Mouse (Mus musculus) yolk sac, embryonic 10.5 days (tissue): ENCODE measurements around the gene Ctbs.
"Not testable (repeated sequence)": the region's sequence is repeated elsewhere in the genome, so short reads cannot be mapped to it uniquely, and the experiment has no call there.

Experiments
- DNase-seq: peaks from one replicate; pipeline ENCODE4 v3.0.0-alpha.2; 2017; ENCODE audit warnings: low spot score

The Ctbs gene

DNA sequence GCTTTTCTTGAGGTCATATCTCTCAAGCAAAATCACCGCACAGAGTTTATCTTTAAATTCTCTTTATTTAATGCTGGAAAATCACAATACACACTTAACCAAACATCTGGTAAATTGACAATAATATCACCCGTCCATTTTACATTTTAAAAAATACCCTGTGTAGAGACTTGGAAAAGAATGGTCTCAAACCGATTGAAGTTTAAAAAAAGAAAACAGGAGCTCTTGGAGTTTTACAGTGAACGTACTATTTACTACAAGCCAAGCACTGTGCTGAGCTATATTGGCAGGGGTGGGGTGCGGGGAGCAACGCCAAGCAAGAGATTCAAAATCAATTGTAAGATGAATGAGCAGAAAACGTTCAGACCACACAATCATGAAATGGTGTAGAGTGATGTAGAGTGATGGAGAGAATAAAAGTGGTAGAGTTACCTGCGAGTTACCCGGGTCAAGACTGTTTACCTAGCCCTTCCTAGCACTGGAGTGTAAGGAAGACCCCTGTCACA is at the start of gene Ctbs:
TSS of gene Ctbs (plus strand) at position 51 of the 506 bp plus-strand sequence.
- no peak for DNase-seq

DNA sequence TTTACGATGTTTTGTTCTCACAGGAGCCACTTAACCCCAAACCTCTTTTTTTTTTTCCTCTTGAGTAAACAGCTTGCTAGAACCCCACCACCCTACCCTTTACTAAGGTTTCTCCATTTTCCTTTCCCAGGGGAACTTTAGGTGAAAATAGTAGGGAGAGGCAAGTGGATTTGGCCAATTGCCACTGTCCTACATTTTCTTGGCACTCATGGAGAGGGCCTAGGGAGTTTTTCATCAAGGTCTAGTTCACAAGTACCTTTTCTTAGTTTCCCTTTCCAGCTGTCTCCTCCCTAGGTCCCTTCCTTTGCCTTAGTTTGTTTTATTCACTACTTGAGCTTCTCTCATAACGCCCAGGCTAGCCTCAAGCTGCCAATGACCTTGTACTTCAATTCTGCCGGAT is 45.8 kb upstream of the Ctbs start:
- no peak for DNase-seq

DNA sequence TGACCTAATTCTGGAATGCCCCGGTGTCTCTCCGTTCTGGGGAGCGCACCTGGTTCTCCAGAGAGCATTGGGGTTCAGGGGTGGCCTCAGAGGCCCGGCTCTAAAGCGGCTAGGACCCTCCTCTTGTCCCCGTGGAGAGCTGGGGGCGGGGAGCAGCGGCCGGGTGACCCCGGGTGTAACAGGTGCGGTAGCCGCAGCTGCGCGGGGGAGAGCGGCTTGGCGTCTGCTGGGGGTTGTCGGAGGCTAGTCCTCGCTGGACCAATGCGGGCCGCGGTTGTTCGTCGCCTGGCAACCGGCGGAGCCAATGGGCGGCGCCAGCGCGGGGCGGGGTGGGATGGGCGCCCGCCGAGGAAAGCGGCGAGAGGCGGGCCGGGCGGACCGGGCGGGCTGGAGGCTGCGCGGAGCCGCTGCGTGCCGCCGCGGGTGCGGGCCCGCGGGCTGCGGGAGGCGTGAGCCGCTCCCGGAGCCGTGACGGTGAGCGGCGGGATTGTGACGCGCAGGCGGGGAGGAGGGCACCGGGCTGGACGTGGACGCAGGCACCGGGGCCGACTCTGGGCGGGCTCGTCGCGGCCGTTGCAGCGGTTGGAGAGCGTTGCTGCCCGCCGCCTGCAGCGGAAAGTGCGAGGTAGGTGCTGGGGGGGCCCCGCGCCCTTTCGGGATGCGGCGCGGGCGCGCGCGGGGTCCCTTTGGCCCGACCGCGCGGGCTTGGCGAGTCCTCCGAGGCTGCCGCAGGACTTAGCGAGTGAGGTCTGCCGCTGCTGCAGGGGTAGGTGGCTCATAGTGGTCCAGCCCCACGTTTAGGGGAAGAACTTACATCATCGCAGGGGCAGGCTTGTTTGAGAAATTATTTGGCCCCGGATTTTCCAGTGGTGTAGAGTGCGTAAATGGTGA is 45.0 kb upstream of the Ctbs start, which contains the start of gene Ssx2ip:
TSS of gene Ssx2ip (plus strand) at position 332 of the 891 bp plus-strand sequence.
- peak; percentile 95 for DNase-seq

DNA sequence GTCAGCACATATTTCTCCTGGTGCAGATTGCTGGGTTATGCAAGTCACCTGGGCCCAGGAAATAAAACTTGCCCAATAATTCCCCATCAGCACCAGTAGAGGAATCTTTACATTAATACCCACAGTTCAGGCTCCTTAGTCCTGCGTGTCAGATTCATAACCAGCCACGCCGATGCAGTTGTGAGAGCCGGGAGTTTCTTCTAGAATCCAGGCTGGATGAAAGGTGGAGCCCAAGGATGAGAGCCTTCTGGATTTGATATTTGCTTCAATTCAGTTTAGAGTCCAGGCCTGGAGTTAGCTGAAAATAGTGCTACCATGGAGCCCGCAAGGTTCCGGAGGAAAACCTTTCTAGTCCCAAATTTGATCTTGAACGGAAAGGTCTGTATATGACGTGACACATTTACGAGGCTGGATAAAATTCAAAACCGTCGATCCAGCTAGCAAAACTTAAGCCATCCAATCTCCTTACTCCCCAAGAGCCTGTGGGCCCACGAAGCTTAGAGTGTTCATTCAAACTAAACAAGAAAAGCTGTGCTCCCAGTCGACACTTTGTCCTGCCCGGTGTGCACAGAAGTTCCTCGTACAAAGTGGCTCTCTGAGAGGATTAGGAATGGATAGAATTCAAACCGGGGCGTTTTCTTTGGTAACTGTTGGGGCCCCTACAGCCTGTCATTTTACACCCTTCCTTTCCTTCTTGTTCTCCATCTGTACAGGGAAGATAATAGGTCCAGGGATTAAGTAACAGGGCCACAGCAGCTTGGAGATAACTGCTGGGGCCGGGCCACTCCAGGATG is 44.2 kb upstream of the Ctbs start:
- no peak for DNase-seq

DNA sequence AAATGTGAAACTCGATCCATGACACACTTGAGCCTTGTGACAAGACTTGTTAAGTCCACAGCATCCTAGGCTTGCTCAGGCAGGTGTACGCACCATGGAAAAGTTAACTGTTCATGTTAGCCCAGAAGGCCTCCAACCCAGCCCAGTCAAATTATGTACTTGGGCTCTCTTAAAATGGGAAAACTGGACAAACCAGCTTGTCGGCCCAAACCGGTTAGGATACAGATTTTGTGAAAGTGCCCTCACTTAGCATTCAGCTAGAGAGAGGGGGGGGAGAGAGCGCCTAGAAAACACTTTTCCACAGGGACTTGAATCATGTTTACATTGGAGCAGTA is 43.6 kb upstream of the Ctbs start:
- DNase-seq: peak; percentile 20

DNA sequence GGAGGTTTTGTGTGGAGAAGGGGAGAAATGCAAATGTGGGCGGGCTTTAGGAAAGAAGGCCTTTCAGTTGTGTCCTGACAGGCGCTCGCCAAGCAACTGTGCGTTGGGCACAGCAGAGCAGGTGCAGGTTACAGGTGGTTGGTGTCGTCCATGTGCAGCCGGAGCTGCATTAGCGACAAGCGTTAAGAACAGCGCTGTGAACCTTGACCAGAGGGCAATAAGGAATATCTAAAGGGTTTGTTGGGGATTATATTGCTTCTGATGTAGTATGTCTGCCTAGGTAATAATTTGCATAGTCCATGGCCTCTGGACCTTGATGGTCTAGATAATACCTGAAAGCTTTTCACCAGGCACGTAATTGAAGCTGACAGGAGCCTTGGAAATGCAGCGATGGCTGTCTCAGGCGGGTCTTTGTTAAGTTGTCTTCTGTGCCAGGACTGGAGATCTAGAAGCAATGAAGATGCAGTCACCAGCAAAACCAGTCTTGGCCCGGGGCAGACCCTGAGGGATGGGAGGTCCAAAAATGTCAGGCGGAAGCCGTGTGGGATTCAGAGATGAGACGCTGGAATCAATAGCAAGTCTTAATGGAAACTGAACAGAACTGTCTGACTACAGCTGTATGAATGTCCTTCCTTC is 42.4 kb upstream of the Ctbs start:
- peak; percentile 55 for DNase-seq

DNA sequence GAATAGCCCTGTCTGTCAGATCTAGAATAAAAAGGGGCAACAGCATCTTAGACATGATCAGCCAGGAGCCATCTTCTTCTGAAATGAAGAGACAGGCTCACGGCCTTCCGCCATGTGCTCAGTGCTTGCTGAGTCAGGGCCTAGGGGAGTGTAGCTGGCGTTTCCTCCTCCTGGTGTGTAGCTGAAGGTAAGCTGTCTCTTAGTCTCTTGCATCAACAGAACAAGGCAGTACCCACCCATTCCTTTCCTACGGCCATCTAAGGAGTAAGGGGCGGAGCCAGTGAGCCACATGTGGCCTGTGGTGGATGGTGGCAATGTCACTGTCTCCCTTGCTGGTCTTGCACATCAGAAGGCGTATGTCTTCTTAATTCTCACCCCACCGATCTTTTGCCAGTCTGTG is 39.5 kb upstream of the Ctbs start:
- DNase-seq: peak; percentile 39

DNA sequence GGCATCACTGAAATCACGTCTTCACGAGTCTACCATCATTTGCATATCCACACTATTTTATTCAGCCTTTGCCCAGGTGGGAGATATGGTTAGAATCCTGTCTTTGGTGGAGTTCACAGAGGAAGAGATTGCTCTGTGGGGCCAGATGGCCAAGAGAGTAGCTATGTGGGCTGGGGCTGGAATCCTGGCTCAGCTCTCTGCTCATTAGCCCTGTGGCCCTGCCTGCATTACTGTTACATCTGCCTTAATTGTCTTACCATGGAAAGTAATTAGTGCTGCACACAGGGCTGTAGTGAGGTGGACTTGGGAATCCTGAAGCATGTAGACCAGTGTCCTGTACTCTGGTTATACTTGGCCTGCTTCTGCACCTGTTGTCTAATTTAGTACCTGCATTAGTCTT is 37.6 kb upstream of the Ctbs start:
- DNase-seq: no peak

DNA sequence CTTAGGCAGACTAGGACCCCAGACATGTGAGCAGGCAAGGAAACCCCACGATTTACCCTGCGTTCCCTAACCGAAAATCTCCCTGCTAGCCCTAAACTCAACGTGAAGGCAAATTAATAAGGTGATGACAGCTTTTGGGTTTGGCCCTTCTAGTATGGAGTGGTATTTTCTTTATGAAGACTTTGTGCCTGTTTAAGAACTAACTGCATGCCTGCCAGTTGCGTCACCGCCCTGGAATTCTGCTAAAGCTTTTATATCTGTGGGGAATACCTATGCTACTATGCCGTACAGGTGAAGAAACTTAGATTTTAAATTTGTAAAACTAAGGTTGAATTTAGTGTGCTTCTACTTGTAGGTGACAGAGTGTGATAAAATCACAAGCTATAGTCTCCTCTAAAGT is 37.1 kb upstream of the Ctbs start:
- no peak for DNase-seq

DNA sequence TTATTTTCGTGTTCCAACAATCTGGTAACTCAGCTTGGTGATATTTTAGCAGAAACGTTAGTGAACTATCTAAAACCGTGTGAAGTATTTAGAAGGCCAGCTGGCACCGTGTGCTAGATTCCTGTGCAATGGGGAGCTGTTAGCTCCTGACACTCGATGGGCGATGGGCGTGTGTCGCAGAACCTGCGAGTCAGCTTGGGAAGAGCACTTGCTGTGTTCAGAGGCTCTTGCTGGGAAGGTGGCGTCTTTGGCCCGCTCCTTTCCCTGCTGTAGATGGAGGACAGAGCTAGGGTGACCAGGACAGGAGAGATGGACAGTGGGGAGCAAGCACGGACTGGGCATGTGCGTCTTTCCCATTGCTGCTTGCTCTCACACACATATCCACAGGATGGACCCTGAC is 36.6 kb upstream of the Ctbs start:
- DNase-seq: no peak

DNA sequence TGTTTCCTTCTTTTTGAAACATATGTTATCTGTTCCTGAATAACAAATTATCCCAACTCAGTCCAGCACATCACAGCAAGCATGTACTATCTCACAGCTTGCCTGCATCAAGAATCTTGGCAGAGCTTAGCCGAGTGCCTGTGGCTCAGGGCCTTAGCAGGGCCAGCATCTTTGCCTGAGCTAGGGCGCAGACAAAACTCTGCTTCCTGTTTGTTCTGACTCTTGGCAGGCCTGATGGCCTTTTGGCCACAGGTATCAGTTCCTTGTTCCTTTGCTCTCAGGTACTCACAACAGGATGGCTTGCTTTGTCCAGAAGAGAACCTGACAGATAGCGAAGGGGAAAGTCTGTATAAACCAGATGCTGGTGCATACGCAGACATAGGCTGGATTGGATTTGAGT is 35.6 kb upstream of the Ctbs start:
- no peak for DNase-seq

DNA sequence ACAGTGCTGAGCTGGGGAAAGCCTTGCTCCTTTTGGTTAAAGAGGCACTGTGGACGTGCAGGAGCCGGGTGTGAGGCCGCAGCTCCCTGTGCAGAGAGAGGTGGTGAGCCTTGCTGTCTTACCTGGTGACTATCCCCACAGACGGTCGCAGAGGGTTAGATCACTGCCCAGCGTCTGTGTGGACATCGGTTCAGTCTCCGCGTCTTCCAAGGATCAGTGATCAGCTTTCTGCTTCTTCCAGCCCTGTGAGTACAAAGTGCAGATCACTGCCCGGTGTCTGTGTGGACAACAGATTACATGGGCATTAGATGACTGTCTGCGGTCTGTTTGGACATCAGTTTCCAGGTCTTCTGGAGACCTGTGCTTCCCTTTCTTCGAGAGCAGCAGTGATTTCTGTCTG is 35.0 kb upstream of the Ctbs start:
- DNase-seq: peak; percentile 51

DNA sequence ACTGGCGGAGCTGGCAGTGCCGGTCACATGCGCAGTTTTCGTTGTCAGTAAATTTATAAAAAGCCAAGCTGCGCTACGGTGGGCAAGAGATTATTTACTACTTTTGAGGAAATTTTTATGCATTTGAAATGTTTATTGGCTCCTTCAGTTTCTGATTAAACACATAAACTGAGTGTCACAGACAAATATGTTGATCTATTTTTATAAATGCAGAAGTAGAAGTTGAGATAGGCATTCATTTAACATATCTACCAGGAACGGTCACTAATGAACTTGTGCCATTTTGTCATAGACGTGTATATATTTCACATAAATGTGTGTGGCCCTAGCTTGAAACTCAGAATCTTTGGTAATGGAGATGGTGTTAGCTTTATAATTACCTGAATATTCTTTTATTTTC is 31.7 kb upstream of the Ctbs start:
- no peak for DNase-seq

DNA sequence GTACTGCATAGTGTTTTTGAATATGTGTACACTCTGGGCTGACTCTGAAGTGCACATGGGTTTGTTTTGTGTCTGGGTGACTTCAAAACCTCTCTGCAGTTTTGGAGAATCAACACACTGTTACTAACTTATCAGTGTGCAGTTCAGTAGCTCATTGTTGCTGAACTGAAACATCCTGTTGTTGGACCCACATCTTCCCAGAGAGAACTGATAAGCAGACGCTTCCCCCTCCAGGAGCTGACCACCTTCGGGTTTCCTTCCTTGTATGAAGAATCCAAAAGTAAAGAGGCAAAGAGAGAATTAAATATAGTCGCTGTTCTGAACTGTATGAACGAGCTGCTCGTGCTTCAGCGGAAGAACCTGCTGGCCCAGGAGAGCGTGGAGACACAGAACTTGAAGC is 30.7 kb upstream of the Ctbs start:
- no peak for DNase-seq

DNA sequence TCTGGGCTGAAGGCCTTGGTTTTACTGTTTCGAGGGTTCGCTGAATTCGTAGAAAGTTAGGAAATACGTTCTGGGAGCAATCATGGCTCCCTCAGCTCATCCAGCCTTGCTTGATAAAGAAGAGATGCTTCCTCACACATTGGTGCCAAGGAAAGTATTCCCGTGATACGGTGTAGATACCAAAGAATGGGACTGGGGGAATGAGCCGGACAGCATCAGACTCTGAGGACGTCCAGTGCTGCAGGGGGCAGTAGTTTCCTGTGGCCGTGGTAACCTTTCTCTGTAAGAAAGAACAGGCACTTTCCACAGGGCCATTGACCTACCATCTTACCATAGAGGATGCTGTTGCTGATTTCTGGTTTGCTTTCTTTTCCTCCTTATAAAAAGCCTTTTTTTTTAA is 30.1 kb upstream of the Ctbs start:
- no peak for DNase-seq

DNA sequence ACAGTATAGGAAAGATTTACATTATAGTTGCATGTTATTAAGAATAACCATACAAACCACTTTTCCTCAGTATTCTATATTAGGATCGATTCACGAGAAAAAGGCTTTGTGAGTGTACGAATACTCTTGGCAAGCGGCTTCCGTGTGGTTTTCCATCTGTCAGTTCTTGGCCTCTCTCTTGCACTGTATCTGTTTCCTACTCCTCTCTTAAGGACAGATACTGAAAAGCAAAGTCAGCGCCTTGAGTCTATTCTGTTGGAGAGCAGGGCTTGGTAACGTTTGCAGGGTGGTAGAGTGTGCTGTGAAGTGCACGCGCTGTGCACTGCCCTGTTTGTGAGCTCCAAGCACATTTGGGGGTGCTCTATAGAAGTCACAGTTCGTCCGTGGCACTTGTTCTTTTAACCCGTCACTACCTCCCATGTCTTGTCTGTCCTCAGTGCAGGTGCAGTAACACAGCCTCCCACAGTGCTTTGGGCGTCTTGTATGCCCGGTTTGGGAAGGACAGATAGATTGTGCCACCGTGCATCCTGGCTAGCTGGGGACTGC is 29.5 kb upstream of the Ctbs start:
- DNase-seq: no peak

DNA sequence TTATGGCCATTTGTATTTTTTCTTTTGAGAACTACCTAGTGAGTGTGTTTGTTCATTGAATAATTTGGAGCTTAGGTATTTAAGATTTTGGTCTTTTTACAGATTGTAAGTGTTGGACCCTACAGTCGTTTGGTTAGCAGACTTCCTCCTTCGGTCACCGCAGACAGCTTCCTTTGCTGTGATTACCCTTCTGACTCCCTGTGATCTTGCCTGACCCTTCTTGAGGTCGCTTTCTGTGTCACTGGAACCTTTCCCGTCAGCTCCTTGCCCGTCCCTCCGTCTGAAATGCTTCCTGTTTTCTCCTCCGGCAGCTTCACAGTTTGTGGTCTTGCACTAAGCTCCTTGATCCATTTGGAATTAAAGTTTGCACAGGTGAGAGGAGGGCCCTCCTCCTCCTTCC is 27.8 kb upstream of the Ctbs start:
- no peak for DNase-seq

DNA sequence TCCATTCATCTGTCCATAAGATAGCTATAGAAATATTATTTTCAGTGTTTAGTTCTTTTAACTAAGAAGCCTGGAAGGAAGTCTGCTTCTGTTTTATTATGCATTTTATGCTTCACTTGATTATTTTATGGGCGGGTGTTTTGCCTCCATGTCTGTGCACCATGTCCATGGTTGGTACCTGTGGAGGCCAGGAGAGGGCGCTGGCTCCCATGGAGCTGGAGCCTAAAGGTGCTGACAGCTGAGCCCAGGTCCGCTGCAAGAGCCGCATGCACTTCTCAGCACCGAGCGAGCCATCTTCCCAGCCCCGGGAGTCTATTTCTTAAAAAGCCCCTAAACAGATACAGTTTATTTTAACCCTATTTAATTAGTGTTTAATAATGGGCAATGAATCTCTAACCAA is 25.9 kb upstream of the Ctbs start:
- DNase-seq: no peak

DNA sequence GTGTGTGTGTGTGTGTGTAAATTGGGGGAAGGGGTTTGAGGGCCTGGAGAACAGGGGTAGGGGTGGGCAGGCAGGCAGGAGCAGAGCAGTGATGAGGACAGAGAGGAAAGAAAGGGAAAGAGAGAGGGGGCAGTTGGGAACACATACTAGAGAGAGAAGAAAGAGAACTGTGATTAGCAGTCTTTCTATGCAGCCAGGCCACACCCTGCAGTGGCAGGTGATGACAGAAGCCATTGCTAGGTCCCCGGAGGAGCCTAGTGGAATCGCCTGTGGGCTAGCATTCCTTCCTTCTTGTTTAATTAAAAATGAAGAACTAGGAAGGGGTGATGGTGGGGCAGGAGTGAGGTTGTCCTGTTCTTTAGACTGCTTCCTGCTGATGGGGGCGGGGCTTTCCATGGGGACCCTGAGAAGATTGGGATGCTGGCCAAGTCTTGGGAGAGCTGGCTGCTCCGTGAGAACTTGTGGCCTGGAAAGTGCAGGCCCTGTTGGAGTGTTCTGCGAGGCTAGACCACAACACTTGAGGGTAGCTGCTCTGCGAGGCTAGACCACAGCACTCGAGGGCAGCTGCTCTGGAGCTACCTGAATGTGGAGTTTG is 25.2 kb upstream of the Ctbs start:
- no peak for DNase-seq

DNA sequence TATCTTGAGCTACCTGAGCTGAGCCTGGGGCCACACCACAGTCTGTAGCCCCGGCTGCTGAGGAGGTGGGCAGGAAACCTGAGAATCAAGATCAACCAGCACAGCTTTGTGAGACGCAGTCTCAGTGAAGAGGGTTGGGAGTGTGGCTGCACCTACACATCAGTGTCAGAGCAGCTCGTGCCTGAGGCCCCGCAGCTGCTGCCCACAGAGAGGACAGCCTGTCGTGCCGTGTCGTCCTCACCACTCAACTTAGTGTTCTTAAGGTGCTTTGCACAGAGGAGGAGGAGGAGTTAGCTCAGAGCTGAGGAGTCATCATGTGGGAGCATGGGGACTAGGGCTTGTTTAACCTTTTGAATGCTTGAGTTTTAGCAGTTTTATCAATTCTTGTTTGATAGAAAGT is 23.7 kb upstream of the Ctbs start:
- DNase-seq: no peak

DNA sequence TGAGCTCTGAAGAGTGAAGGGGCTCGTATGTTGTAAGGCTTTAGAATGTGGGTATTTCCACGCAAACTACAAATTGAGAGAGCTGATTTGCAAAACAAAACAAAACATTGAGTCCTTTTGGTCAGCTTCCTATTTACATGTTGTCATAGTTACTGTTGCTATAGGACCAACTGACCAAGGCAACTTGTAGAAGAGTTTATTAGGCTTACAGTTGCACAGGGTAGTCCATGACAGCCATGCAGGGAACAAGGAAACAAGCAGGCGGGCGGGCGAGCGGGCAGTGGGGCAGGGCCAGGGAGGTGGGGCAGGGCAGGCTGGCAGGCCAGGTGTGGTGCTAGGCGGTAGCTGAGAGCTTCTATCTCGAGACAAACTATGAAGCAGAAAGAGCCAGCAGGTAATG is 23.1 kb upstream of the Ctbs start:
- DNase-seq: no peak

DNA sequence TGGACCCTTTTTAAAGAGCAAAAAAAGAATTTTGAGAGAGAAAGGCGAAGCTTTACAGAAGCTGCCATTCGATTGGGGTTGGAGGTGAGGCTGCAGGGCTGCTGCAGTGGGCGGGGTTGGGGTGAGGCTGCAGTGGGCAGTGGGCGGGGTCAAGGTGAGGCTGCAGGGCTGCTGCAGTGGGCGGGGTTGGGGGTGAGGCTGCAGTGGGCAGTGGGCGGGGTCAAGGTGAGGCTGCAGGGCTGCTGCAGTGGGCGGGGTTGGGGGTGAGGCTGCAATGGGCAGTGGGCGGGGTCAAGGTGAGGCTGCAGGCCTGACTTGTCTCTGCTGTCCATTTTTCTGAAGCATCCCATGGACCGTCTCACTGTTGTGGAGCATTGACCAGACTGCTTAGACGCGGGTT is 16.5 kb upstream of the Ctbs start:
- not testable (repeated sequence) for DNase-seq
